Mouse (Mus musculus) inflammation-experienced regulatory T-cells, adult 6 months (primary cell): ENCODE data around the gene Gm9887. TPM values are rescaled to one million over a fixed set of nuclear protein-coding genes. Genes with fewer than 3 reads are reported as not detected.
"Not testable (repeated sequence)": the region's sequence is repeated elsewhere in the genome, so short reads cannot be mapped to it uniquely, and the experiment has no call there.

Source experiments
- ATAC-seq: one replicate; pipeline ENCODE4 v1.8.0; 2017
- polyA plus RNA-seq, 3 experiments: library from polyadenylated mRNA; unstranded; fragments of 100-300 nt; shearing (Covaris generic); gene quantifications; one replicate each; pipeline ENCODE4 v1.2.1; 2017

Gene Gm9887
- polyA plus RNA-seq, 3 experiments from 2014 or later = not detected

- ATAC-seq = peak; percentile 96
Measured at GRCm38 (mm10) chr12:69385542-69386280, 13.5 kb upstream of the Gm9887 start.

DNA sequence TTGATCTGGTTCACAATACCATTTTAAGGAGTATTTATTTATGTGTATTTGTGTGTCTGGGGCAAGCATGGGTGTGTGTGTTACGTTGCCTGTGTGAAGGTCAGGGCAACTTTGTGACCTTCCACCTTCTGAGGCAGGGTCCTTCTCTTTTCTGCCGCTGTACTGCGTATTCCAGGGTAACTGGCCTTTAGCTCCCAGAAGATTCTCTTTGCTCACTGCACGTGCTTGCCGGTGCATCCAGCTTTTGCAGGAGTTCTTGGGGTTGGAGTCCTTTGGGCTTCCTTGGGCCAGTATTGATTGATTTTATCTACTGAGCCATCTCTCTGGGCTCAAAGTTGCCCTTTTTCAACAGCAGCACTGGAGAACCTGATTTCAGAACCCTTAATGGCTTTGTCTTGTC lies 12.3 kb upstream of the Gm9887 start:
- ATAC-seq = no peak

DNA sequence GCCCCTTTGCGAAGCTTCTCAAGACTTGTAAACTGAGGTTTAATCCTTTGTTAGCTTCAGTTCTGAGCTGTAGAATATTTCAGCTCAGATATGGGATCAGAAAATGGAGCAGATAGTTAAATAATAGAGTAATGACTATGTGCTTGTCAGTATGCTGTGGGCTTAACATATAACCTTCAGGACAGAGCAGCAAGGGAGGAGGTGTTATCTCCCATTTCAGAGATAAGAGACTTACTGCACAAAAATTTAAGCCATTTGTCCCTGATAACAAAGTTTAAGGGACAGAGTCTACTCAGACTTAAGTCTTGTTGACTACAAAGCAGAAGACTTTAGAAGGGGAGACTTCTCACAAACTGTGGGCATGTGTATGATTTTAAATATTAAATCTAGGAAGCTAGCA lies 10.6 kb upstream of the Gm9887 start:
- ATAC-seq = no peak

DNA sequence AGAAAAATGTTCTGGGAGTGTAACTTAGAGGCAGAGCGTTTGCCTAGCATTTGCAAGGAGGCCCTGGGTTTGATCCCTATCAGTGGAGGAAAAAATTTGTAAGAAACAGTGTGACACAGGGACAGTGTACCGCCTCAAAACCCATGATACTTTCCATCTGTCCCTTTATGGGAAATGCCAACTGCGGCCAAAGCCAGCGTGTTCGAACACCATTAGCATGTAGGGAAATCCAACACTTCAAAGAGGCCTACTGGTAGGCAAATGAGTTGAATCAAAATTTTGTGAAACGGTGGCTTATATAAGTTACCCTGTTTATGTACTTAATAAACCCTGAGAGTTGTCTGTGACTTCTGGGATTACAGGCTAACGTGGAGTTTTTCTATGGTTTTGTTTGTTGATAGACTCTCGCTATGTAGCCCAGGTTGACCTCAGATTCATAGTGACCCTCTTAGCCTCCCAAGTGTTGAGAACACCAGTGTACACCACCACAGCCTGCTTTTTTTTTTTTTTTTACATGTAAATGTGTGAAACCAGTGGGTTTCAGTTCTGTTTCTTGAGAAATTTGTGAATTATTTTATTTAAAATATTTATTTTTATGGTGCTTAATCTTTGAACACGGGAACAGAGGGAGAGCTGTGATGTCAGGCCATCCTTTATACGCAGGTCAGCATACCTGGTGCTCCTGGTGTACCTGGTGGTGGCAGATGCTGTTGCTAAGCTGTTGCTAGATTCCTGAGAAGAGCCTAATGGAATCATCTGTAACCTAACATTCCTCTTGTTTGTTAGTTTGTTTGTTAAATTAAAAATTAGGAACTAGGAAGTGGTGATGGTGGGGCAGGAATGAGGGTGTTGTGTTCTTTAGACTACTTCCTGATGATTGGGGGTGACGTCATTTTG lies 6.5 kb upstream of the Gm9887 start:
- peak; percentile 41 for ATAC-seq

DNA sequence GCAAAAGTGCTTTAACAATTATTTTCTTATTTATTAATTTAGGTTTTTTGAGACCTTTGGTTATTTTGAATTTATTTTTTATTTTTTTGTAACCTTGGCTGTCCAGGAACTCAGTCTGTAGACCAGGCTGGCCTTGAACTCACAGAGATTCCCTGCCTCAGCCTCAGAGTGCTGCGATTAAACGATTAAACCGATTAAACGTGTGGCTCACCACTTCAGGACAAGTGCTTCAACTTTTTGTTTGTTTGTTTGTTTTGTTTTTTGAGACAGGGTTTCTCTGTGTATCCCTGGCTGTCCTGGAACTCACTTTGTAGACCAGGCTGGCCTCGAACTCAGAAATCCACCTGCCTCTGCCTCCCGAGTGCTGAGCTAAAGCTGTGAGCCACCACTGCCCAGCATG lies 5.4 kb upstream of the Gm9887 start:
- not testable (repeated sequence) for ATAC-seq

DNA sequence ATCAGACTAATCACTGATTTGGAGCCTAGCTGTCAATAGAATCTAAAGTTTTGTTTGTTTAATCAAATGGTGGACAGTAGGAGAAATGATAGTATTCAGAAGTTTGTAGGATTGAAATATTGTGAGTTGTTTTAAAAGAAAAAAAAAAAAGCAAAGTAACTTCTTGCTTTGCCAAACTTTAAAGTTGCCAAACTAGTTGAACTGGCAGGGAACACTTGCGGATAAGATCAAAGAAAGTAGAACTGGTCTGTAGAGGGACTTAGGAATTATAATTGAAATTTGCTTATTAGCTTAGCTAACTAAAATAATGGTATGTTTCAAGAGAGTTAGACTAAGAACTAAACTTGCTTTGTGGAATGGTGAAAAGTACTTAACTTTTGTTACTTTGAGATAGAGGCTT lies 4.9 kb upstream of the Gm9887 start:
- no peak for ATAC-seq

DNA sequence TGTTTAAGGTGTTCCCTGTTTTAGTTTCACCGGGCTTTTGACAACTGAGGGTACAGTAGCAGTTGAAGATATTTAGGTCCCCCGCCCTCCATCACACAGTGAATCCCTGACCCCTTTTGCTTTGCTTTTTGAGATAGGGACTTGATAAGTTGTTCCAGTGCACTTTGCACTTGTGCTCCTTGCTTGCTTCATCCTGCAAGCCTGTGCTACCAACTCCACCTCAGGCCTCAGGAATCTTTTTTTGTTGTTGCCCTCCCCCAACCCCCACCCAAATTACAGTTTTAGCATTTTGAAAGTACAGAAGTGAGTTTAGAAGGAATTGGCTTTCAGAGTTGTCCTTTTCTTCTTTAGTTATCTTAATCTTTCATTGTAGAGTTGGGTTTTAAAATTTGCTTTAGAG lies 3.9 kb upstream of the Gm9887 start:
- no peak for ATAC-seq

DNA sequence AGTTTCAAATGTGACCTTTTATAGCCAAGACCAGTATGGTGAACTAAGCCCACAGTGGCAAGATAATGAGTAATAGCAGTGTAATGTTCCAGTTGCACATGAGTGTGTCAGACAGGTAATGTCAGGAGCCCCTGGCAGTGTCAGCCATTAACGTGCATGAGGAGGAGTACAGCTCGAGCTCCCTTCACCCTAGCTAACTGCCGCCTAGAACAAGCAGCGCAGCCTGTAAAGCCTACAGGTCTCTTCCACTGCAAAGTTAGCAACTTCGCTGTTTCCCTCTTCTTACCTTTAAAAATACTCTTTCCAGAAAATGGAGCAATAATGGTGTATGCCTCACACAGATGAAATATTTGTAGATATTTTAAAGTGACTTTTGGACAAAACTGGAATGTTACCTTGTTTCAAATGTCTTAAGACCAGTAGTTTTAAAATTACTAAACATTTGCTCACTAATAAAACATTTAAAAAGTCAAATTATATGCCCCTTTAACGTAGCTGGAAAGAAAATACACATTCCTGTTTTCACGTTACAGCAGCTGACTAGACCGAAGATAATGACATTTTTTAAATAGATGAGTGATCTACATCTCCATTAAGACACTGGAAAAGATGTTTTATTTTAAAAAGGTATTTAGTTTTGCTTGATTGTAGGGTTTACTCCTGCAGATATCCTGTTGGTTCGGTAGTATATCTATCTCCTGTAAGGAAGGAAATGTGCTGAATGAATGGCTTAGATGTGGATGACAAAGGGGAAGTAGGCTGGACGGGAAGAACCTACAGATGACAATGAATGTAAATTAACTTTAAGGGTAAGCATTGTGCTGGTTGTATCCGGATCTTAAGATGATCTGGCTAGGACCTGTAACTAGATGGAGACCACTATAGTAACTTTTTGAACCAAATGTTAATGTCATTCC lies 1.9 kb upstream of the Gm9887 start:
- ATAC-seq = no peak

DNA sequence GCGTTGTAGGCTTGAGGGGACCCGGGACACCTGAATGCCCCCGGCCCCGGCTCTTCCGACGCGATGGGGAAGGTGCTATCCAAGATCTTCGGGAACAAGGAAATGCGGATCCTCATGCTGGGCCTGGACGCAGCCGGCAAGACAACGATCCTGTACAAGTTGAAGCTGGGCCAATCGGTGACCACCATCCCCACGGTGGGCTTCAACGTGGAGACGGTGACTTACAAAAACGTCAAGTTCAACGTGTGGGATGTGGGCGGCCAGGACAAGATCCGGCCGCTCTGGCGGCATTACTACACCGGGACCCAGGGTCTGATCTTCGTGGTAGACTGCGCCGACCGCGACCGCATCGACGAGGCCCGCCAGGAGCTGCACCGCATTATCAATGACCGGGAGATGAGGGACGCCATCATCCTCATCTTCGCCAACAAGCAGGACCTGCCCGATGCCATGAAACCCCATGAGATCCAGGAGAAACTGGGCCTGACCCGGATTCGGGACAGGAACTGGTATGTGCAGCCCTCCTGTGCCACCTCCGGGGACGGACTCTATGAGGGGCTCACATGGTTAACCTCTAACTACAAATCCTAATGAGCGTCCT lies 573 bp upstream of the Gm9887 start:
- no peak for ATAC-seq

GRCm38 (mm10) chr12:69371421-69371853 lies 821 bp downstream of the Gm9887 start:
- peak; percentile 53 for ATAC-seq

GRCm38 (mm10) chr12:69370936-69371335 lies 1.3 kb downstream of the Gm9887 start:
- no peak for ATAC-seq

DNA sequence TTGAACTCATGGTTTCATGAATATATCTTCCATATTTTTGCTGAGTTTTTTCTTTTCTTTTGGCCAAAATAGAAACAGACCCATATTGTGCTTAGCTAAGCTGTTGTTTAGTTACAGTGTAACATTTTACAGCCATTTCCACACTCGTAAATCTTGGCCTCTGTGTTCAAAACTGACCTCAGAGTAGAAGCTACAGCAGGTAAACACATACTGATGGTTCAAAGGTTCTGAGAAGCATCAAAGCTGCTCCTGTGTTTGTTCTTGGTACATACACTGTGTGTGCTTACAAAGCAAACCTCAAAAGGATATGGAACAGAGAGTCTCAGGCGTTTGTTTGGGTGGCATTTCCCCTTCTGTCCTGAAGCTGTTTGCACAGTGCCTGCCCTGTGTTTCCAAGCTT lies 4.7 kb downstream of the Gm9887 start:
- no peak for ATAC-seq

DNA sequence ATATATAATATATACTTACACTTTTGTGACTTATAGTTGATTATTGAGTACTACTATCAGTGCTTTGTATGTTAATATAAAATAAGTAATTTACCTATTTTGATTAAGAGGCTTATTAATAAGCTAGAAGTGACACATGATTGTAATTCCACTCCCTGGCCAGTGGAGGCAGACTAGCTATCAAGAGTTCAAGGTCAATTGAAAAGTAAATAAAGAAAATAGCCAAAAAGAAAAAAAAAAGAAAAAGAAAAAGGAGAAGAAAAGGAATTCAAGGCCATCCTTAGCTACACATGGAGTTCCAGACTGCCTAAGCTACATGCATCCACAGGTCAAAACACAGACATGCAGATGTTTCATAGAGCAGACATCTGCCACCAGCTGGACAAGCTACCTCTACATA lies 5.8 kb downstream of the Gm9887 start:
- ATAC-seq = no peak

DNA sequence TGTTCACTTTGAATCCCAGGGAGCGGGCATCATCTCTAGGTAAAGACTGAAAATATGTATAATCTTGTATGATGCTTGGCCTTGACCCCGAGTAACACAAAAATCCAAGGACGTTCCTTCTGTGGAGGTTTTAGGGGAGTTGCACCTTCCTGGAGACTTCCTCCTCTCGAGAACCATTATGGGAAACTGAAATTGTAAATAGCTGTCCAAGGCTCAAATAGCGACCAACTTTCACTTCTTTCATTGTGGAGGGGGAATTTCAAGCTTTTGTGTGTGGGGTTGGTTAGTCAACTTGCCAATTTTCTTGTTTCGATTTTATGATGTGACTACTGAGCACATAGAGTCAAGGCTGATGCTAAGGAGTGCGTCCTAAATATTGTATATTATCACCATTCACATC lies 6.5 kb downstream of the Gm9887 start:
- ATAC-seq = no peak

DNA sequence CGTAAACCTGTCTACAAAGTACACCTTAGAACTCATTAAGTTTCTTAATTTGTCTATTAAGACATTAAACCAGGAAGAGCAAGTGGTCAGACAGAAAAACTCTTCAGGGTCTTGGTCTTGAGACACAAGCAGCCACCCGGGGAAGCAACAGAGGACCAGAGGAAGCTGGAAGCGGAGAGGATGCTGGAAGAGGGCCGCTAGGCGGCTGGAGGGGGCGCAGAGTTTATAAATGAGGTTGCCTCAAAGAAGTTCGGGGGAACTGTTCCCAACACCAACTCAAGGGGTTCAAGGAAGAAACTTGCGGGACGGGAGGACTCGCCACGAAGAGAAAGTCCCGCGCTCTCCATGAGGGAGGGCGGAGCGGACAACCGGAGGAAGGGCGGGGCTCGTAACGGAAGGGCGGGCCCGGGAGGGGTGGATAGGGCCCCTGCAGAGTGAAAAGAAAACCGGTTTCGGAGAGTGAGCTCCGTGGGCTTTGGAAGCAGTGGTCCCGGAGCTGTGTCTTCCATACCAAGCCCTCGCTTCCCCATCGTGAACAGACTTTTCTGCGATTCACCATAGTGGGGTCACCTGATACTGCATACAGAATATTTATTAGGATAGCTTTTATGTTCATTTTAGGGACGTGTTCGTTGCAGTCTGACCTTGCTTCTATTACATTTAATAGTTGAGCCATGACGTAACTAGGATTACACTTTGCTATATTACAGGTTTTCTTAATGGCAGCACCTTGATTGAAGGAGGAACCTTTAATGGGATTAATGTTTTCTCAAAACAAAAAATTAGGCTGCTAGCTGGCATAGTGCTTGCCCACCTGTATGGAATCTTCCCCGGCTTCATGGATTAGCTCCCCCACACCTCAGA lies 8.1 kb downstream of the Gm9887 start:
- peak; percentile 50 for ATAC-seq

GRCm38 (mm10) chr12:69363110-69363509 lies 9.1 kb downstream of the Gm9887 start:
- ATAC-seq = not testable (repeated sequence)

GRCm38 (mm10) chr12:69362388-69362787 lies 9.9 kb downstream of the Gm9887 start:
- no peak for ATAC-seq

GRCm38 (mm10) chr12:69361919-69362318 lies 10.3 kb downstream of the Gm9887 start:
- no peak for ATAC-seq

GRCm38 (mm10) chr12:69360997-69361899 lies 11.0 kb downstream of the Gm9887 start:
- peak; percentile 85 for ATAC-seq

DNA sequence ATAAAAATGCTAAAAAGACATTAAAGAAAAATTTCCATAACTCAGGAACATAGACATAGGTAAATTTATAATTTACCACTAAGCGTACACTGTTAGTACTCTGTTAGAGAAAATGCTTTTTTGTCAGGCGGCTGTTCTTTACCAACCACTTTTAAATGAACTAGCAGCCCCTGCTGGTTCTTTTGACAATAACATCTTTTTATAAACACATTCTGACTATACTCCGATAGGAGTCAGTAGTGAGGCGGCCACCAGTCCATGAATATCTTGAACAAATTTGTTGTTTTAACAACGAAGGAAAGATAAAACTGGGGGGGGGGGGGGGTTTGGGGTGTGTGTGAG lies 11.6 kb downstream of the Gm9887 start:
- peak; percentile 41 for ATAC-seq
